Mouse (Mus musculus) neural tube, embryonic 15.5 days (tissue): ENCODE measurements around the gene Ttc24. TPM values are rescaled to one million over a fixed set of nuclear protein-coding genes. Genes with fewer than 3 reads are reported as not detected.

Experiments
- ATAC-seq: fragments of 200-750 bp; cut with Nextera tagmentation; 2 replicates; pipeline ENCODE4 v1.8.0; 2017; ENCODE audit warnings: mild to moderate bottlenecking, moderate TSS enrichment, moderate library complexity; ENCODE audit not compliant: low FRiP score
- H3K27ac ChIP-seq: fragments of 300-500 bp; sonication (generic); replicated peaks from 2 replicates; pipeline ENCODE4 v1.5.1; 2015; ENCODE audit warnings: mild to moderate bottlenecking, inconsistent platforms
- H3K27me3 ChIP-seq: fragments of 300-500 bp; sonication (generic); replicated peaks from 2 replicates; pipeline ENCODE4 v1.6.1; 2015; ENCODE audit warnings: inconsistent platforms
- H3K36me3 ChIP-seq: fragments of 300-500 bp; sonication (generic); 2 replicates; pipeline ENCODE4 v1.6.1; 2015; ENCODE audit warnings: inconsistent platforms
- H3K4me1 ChIP-seq: fragments of 300-500 bp; sonication (generic); 2 replicates; pipeline ENCODE4 v1.6.1; 2015; ENCODE audit warnings: inconsistent platforms
- H3K4me2 ChIP-seq: fragments of 300-500 bp; sonication (generic); 2 replicates; pipeline ENCODE4 v1.6.1; 2015; ENCODE audit warnings: inconsistent platforms, mild to moderate bottlenecking, moderate library complexity
- H3K4me3 ChIP-seq: fragments of 300-500 bp; sonication (generic); replicated peaks from 2 replicates; pipeline ENCODE4 v1.5.1; 2015; ENCODE audit warnings: mild to moderate bottlenecking, inconsistent platforms
- H3K9ac ChIP-seq: fragments of 300-500 bp; sonication (generic); replicated peaks from 2 replicates; pipeline ENCODE4 v1.6.1; 2015; ENCODE audit warnings: mild to moderate bottlenecking, inconsistent platforms
- H3K9me3 ChIP-seq: fragments of 300-500 bp; sonication (generic); replicated peaks from 2 replicates; pipeline ENCODE4 v1.6.1; 2016; ENCODE audit warnings: inconsistent platforms
- WGBS: fragments of 180-500 bp; shearing (Covaris S2); methylation state at CpG from one replicate; pipeline ENCODE4 v1.1.7; 2015; ENCODE audit warnings: mixed read lengths; 5-methylcytosine and 5-hydroxymethylcytosine counted together
- polyA plus RNA-seq: library from polyadenylated mRNA; unstranded; fragments of >200 nt; fragmentation: Nextera tagmentation; extraction: Ambion mirVana; gene quantifications from 2 replicates; pipeline ENCODE4 v1.2.1, GENCODE M21; 2015

Ttc24 gene
- polyA plus RNA-seq = 0.38 TPM in 1 of 2 replicates, not detected in the other

DNA sequence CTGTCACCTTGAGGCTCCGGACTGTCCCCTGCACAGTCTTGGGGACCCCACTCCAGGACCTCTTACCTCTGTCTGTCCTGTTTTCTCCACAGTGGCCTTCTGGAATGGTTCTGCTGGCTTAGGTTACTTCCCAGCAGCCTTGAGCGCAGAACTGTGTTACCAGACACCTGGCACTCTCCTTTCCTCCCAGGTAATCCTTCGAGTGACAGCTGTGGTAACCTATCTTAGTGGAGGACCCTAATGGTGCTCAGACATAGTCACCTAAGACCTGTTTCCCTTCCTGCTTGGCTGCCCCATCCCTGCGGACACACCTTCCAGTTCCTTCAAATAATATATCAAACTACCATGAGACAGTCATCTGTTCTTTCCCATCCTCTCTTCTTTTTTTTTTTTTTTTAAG lies at the start of gene Ttc24:
TSS of gene Ttc24 (minus strand) at position 101 of the 400 bp plus-strand sequence.
- H3K9ac ChIP-seq = no peak within 1 kb of the TSS
- no peak within 1 kb of the TSS for H3K4me2 ChIP-seq
- H3K4me1 ChIP-seq = peaks cover 16% of the 10 kb centered on the region
- H3K9me3 ChIP-seq = no peaks in the 10 kb centered on the region
- WGBS = 78% methylated on average over 4 of the region's 4 CpGs
- H3K4me3 ChIP-seq = no peak within 1 kb of the TSS
- H3K36me3 ChIP-seq = no peaks in the 10 kb centered on the region
- no peak within 1 kb of the TSS for H3K27ac ChIP-seq
- ATAC-seq = no peak
- H3K27me3 ChIP-seq = no peaks in the 10 kb centered on the region

DNA sequence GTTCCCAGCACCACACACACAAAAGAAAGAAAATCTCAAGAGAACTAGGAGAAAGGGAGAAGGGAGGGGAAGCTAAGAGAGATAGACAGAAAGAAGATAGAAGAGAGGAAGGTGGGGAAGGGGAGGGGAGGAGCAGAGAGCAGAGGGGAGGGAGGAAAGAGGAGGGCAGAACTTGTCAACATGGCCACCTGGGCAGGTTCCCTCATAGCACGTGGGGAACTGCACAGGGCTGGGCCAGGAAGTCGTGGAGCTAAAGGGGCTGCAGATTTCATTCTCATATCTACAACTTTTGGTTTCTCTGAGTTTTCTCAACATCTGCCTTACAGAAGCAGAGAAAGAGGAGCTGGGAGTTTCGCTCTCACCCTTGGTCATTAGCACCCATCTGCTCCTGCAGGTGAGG lies 49.5 kb upstream of the Ttc24 start:
- WGBS = 78% methylated on average over 3 of the region's 3 CpGs
- no peak overlapping the region for H3K27ac ChIP-seq
- no peaks in the 10 kb centered on the region for H3K9me3 ChIP-seq
- no peaks in the 10 kb centered on the region for H3K4me1 ChIP-seq
- no peak overlapping the region for H3K4me2 ChIP-seq
- no peak for ATAC-seq
- H3K4me3 ChIP-seq = no peak overlapping the region
- H3K27me3 ChIP-seq = no peaks in the 10 kb centered on the region
- H3K9ac ChIP-seq = no peak overlapping the region
- H3K36me3 ChIP-seq = no peaks in the 10 kb centered on the region

DNA sequence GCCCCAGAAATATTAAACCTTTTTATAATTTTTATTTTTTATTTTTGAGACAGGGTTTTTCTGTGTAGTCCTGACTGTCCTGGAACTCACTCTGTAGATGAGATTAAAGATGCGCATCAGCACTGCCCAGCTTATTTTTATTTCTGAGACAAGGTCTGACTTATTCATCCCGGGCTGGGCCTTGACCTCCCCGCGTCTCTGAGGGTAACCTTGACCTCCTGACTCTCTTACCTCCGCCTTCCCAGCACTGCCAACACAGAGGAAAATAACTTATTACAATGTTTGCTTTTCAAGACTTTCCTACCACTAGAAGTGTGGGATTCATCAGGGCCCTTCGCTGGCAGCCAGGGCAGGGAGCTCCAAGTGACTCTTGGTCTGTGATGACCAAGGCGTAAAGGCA lies 48.1 kb upstream of the Ttc24 start:
- 89% methylated on average over 7 of the region's 7 CpGs for WGBS
- Histone ChIP-seq H3K4me1 (no peaks in the 10 kb centered on the region), H3K9me3 (no peaks in the 10 kb centered on the region)

GRCm38 (mm10) chr3:88125195-88125594 lies 47.1 kb upstream of the Ttc24 start:
- no peaks in the 10 kb centered on the region for H3K9me3 ChIP-seq
- no peaks in the 10 kb centered on the region for H3K27me3 ChIP-seq
- no peaks in the 10 kb centered on the region for H3K4me1 ChIP-seq
- 72% methylated on average over 4 of the region's 4 CpGs for WGBS
- no peak overlapping the region for H3K27ac ChIP-seq
- H3K4me2 ChIP-seq = no peak overlapping the region
- H3K4me3 ChIP-seq = no peak overlapping the region
- no peak for ATAC-seq
- H3K36me3 ChIP-seq = no peaks in the 10 kb centered on the region
- no peak overlapping the region for H3K9ac ChIP-seq

More for the DNA sequence above, 48.1 kb upstream of the Ttc24 start:
- no peak overlapping the region for H3K9ac ChIP-seq
- H3K4me2 ChIP-seq = no peak overlapping the region
- H3K36me3 ChIP-seq = no peaks in the 10 kb centered on the region
- H3K27me3 ChIP-seq = no peaks in the 10 kb centered on the region
- H3K4me3 ChIP-seq = no peak overlapping the region
- H3K27ac ChIP-seq = no peak overlapping the region
- no peak for ATAC-seq

DNA sequence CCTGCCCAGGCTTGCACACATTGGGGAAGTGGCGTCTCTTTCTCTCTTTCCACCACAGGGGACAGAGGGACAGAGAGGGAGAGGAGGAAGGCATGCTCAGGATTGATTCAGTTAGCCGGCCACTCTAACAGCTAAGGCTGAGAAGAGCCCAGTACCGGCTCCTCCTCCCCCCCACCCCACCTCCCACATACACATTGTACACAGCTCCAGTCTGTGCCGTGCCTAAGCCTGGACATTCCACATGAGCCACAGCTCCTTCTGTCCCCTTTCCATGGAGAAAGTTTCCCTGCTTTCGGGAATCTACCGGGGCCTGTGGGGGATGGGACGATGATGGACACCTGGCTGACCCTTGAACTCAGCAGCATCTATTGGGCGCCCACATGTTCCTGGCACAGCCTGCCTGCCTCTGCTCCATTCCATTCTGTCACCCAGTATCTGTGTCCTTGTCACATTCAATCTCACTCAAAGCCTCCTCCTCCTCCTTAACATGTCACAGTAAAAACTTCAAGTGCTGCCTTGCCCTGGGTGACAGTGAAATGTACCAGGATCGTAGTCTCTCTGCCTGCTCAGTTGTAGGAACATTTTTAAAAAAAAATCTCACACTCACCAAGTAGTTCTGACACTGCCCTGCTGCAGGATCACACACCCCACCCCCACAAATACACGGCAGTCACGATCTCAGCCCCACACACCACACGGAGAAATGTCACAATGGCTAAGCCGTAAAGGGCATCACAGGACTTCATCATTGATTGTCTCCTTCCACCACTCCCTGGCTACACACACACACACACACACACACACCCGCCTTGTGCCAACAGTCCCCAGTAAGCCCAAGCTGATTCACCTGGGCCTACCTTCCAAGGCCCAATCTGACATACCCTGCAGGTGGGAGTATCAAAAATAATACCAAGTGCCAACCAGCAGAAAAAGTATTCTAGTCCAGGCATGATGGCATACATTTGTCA lies 43.3 kb upstream of the Ttc24 start:
- Histone ChIP-seq H3K4me3 (no peak overlapping the region), H3K4me2 (no peak overlapping the region), H3K9me3 (no peaks in the 10 kb centered on the region), H3K27ac (no peak overlapping the region), H3K9ac (no peak overlapping the region), H3K36me3 (no peaks in the 10 kb centered on the region), H3K27me3 (no peaks in the 10 kb centered on the region), H3K4me1 (no peaks in the 10 kb centered on the region)
- no peak for ATAC-seq
- 71% methylated on average over 14 of the region's 14 CpGs for WGBS

DNA sequence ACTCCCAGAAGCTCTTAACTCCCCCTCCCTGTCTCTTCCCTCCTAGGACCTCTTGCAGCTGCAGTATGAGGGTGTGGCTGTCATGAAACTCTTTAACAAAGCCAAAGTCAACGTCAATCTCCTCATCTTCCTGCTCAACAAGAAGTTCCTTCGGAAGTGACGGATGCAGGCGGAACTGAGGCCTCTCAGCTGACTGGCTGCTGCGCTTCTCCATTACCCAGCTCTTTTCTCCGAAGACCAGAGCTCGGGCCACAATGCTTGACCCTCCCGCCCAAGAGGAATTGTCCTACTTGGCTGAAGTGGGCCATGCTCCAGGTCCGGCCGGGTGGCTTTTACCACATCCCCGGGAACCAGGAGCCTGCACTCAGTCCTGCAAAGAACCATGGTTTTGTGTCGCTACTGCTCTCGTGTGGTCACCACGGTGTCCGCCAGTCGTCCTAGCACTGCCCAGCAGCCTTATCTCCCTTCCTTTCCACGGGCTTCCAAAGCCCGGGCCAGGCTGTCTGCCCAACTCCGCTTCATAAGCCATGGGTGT lies 42.1 kb upstream of the Ttc24 start:
- WGBS = 92% methylated on average over 19 of the region's 19 CpGs
- H3K4me2 ChIP-seq = no peak overlapping the region

GRCm38 (mm10) chr3:88114396-88114795 lies 36.3 kb upstream of the Ttc24 start:
- no peak overlapping the region for H3K27ac ChIP-seq
- no peaks in the 10 kb centered on the region for H3K9me3 ChIP-seq
- no peak overlapping the region for H3K4me2 ChIP-seq
- no peak overlapping the region for H3K9ac ChIP-seq
- no peak overlapping the region for H3K4me3 ChIP-seq
- 96% methylated on average over 12 of the region's 12 CpGs for WGBS
- no peaks in the 10 kb centered on the region for H3K4me1 ChIP-seq
- no peaks in the 10 kb centered on the region for H3K36me3 ChIP-seq
- H3K27me3 ChIP-seq = no peaks in the 10 kb centered on the region
- no peak for ATAC-seq

More for the DNA sequence above, 42.1 kb upstream of the Ttc24 start:
- Histone ChIP-seq H3K4me1 (no peaks in the 10 kb centered on the region), H3K27ac (no peak overlapping the region), H3K9me3 (no peaks in the 10 kb centered on the region), H3K9ac (no peak overlapping the region), H3K36me3 (no peaks in the 10 kb centered on the region), H3K27me3 (no peaks in the 10 kb centered on the region), H3K4me3 (no peak overlapping the region)
- no peak for ATAC-seq

DNA sequence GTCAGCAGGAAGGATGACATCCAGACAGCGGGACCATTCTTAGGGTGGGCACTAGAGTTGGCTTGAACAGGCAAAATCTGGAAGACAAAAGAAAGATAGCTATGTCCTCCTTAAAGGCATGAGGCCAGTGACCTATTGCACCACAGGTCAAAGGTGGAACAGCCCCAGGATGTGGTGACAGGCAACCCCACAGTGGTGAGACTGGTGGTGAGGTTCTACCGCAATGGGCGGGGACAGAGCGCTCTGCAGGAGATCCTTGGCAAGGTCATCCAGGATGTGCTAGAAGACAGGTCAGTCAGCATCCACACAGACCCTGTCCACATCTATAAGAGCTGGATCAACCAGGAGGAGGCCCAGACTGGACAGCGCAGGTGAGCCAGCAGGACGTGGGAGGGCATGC lies 31.0 kb upstream of the Ttc24 start:
- H3K27me3 ChIP-seq = no peaks in the 10 kb centered on the region
- H3K27ac ChIP-seq = no peak overlapping the region
- H3K4me2 ChIP-seq = no peak overlapping the region
- H3K4me1 ChIP-seq = no peaks in the 10 kb centered on the region
- H3K36me3 ChIP-seq = no peaks in the 10 kb centered on the region
- 93% methylated on average over 6 of the region's 6 CpGs for WGBS
- no peak for ATAC-seq
- H3K4me3 ChIP-seq = no peak overlapping the region
- no peak overlapping the region for H3K9ac ChIP-seq
- no peaks in the 10 kb centered on the region for H3K9me3 ChIP-seq

DNA sequence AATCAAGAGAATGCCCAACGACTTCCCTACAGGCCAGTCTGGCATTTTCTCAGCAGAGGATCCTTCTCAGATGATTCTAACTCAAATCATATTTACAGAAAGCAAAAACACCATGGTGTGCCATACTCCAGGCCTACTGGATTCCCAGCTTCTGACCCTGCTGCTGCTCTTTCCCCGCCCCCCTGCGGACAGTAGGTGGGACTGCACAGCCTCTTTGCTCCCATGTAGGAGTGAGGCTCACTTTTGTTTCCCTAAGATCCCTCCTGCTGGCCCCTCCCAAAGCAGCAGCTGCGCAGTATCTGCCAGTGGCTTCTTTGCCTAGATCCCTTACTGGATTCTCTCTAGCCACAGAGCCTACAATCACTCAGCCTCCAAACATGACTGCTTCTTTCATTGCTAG lies 28.0 kb upstream of the Ttc24 start:
- no peak for ATAC-seq
- no peaks in the 10 kb centered on the region for H3K4me1 ChIP-seq

GRCm38 (mm10) chr3:88102611-88103010 lies 24.5 kb upstream of the Ttc24 start:
- Histone ChIP-seq H3K4me1 (no peaks in the 10 kb centered on the region), H3K36me3 (no peaks in the 10 kb centered on the region), H3K27me3 (no peaks in the 10 kb centered on the region), H3K9ac (no peak overlapping the region), H3K9me3 (no peaks in the 10 kb centered on the region), H3K4me3 (no peak overlapping the region), H3K4me2 (no peak overlapping the region), H3K27ac (no peak overlapping the region)
- ATAC-seq = no peak
- 82% methylated on average over 6 of the region's 6 CpGs for WGBS

More for the DNA sequence above, 28.0 kb upstream of the Ttc24 start:
- H3K4me3 ChIP-seq = no peak overlapping the region
- no peaks in the 10 kb centered on the region for H3K9me3 ChIP-seq
- WGBS = 87% methylated on average over 4 of the region's 4 CpGs
- no peak overlapping the region for H3K4me2 ChIP-seq
- no peaks in the 10 kb centered on the region for H3K27me3 ChIP-seq
- H3K36me3 ChIP-seq = no peaks in the 10 kb centered on the region
- H3K27ac ChIP-seq = no peak overlapping the region
- H3K9ac ChIP-seq = no peak overlapping the region

DNA sequence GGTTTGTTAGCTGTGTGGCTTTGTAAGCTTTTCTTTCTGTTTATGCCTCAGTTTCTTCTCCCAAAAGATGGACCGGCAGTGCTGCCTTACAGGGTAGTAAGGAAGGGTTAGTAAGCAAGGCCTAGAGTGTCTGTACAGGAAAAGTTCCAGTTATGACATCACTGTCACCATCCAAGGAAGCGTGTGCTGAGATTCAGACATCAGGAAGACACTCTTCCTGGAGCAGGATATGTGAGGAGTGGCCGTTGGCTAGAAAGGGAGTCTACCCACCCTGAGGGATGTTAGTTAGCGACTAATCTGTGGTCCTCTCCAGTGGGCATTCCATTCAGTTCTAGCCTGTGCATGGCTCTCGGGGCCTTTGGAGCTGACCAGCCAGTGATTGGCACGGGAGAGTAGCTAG lies 24.1 kb upstream of the Ttc24 start:
- Histone ChIP-seq H3K4me3 (no peak overlapping the region), H3K9me3 (no peaks in the 10 kb centered on the region), H3K4me1 (no peaks in the 10 kb centered on the region), H3K36me3 (no peaks in the 10 kb centered on the region), H3K9ac (no peak overlapping the region), H3K27ac (no peak overlapping the region), H3K27me3 (no peaks in the 10 kb centered on the region), H3K4me2 (no peak overlapping the region)
- 90% methylated on average over 6 of the region's 6 CpGs for WGBS
- no peak for ATAC-seq

DNA sequence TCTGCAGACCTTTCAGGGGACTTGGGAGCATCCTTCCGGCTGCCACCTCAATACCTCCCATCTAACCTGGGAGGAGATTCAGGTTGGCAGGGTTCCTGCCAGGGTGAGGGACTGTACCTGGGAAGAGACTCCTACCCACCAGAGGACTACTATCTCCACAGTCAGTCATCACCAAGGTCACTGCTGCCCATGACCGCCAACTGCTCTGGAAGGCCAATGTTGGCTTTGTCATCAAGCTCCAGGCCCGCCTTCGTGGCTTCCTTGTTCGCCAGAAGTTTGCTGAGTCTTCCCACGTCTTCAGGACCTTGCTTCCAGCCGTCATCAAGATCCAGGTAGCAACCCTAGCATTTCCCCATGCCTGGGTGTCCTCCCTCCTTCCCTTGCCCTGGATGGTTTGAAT lies 23.6 kb upstream of the Ttc24 start:
- Histone ChIP-seq H3K9ac (no peak overlapping the region), H3K4me1 (no peaks in the 10 kb centered on the region), H3K4me2 (no peak overlapping the region), H3K9me3 (no peaks in the 10 kb centered on the region), H3K36me3 (no peaks in the 10 kb centered on the region), H3K4me3 (no peak overlapping the region), H3K27ac (no peak overlapping the region), H3K27me3 (no peaks in the 10 kb centered on the region)
- WGBS = 96% methylated on average over 7 of the region's 7 CpGs
- no peak for ATAC-seq
